Mouse (Mus musculus): Measurements from ENCODE around the gene Ganc. TPM values are rescaled to one million over a fixed set of nuclear protein-coding genes. Genes with fewer than 3 reads are reported as not detected.

The Ganc gene
- total RNA-seq, 2 experiments from 2014 or later: 25.9 to 37.3 TPM

- peak in 1 of 2 experiments; percentile 8 for DNase-seq
Observed at GRCm38 (mm10) chr2:120501931-120502604, 98.4 kb downstream of the Ganc start.

GRCm38 (mm10) chr2:120502605-120502990, 98.9 kb downstream of the Ganc start:
- DNase-seq: peak; percentile 52 to 59

GRCm38 (mm10) chr2:120503094-120503493, 99.4 kb downstream of the Ganc start:
- DNase-seq: no peak

- DNase-seq: no peak
Observed at GRCm38 (mm10) chr2:120503992-120504391, 100.3 kb downstream of the Ganc start.

Other genes with a start within 250 kb of the Ganc start
- 10 to 100 TPM; 44.5 to 48.7 TPM for gene Ehd4, start 249.3 kb upstream of the Ganc start, total RNA-seq (2021)
- under 1 TPM; 0.13 to 0.20 TPM for gene Pla2g4e, start 158.6 kb upstream of the Ganc start, total RNA-seq (2021)
- under 1 TPM in 1 of 2 experiments, not detected in 1; 0.07 TPM for gene Pla2g4d, start 114.7 kb upstream of the Ganc start, total RNA-seq (2021)
- gene Pla2g4f, start 89.7 kb upstream of the Ganc start, total RNA-seq (2021): not detected
- gene Vps39, start 50.8 kb upstream of the Ganc start, total RNA-seq (2021): 10 to 100 TPM; 43.2 to 52.8 TPM
- gene Tmem87a, start 217 bp downstream of the Ganc start, total RNA-seq (2021): 10 to 100 TPM; 42.0 to 49.9 TPM
- gene Capn3, start 52.1 kb downstream of the Ganc start, total RNA-seq (2021): under 1 TPM in 1 of 2 experiments, not detected in 1; 0.56 TPM
- gene Zfp106, start 159.9 kb downstream of the Ganc start, total RNA-seq (2021): 100 to 1,000 TPM in 1 of 2 experiments, 10 to 100 TPM in 1; 92.4 to 101 TPM
- gene Snap23, start 163.8 kb downstream of the Ganc start, total RNA-seq (2021): 10 to 100 TPM; 61.8 to 73.3 TPM
- gene Haus2, start 205.5 kb downstream of the Ganc start, total RNA-seq (2021): 10 to 100 TPM; 10.5 to 15.4 TPM
- gene Lrrc57, start 205.6 kb downstream of the Ganc start, total RNA-seq (2021): 10 to 100 TPM; 14.4 to 19.6 TPM
- 10 to 100 TPM; 10.3 to 12.9 TPM for gene Stard9, start 225.2 kb downstream of the Ganc start, total RNA-seq (2021)